Mouse (Mus musculus): Measurements from ENCODE around the gene Gimap9. TPM values are rescaled to one million over a fixed set of nuclear protein-coding genes. Genes with fewer than 3 reads are reported as not detected.
A peak's percentile ranks its signal among the peaks of the same experiment; 100 is the strongest.

Gene Gimap9
- 1 to 10 TPM in 1 of 2 experiments, under 1 TPM in 1; 0.59 to 1.2 TPM for total RNA-seq (2021)
- long read RNA-seq, experiment 1 = 0 reads
- long read RNA-seq, experiment 2 = 0 reads

GRCm38 (mm10) chr6:48675931-48676859, at the start of gene Gimap9:
TSS of gene Gimap9 (plus strand) at chr6:48676129.
- DNase-seq (ENCODE audit: low spot score) = no peak

GRCm38 (mm10) chr6:48626464-48626863, 49.5 kb upstream of the Gimap9 start, which contains the start of gene AI854703:
TSS of gene AI854703 (plus strand) at chr6:48626764.
- DNase-seq (ENCODE audit: low spot score) = no peak

- peak; percentile 38 for DNase-seq (ENCODE audit: low spot score)
These were observed 48.9 kb upstream of the Gimap9 start for GRCm38 (mm10) chr6:48626984-48627383.

- no peak for DNase-seq (ENCODE audit: low spot score)
These were observed 48.4 kb upstream of the Gimap9 start for GRCm38 (mm10) chr6:48627511-48627924.

- DNase-seq (ENCODE audit: low spot score) = no peak
These were observed 47.6 kb upstream of the Gimap9 start for GRCm38 (mm10) chr6:48628377-48628776.

- no peak for DNase-seq (ENCODE audit: low spot score)
These were observed 46.9 kb upstream of the Gimap9 start for GRCm38 (mm10) chr6:48628808-48629660.

GRCm38 (mm10) chr6:48629661-48630034, 46.3 kb upstream of the Gimap9 start:
- DNase-seq (ENCODE audit: low spot score) = no peak

GRCm38 (mm10) chr6:48630831-48631230, 45.1 kb upstream of the Gimap9 start:
- no peak for DNase-seq (ENCODE audit: low spot score)

- no peak for DNase-seq (ENCODE audit: low spot score)
These were observed 40.8 kb upstream of the Gimap9 start for GRCm38 (mm10) chr6:48635105-48635504.

GRCm38 (mm10) chr6:48636515-48636914, 39.4 kb upstream of the Gimap9 start:
- DNase-seq (ENCODE audit: low spot score) = no peak

GRCm38 (mm10) chr6:48637811-48638500, 38.0 kb upstream of the Gimap9 start:
- DNase-seq (ENCODE audit: low spot score) = no peak

GRCm38 (mm10) chr6:48638553-48638952, 37.4 kb upstream of the Gimap9 start:
- DNase-seq (ENCODE audit: low spot score) = no peak

GRCm38 (mm10) chr6:48641391-48641790, 34.5 kb upstream of the Gimap9 start:
- DNase-seq (ENCODE audit: low spot score) = no peak

- peak; percentile 52 for DNase-seq (ENCODE audit: low spot score)
These were observed 33.1 kb upstream of the Gimap9 start for GRCm38 (mm10) chr6:48642764-48643292.

- peak; percentile 73 for DNase-seq (ENCODE audit: low spot score)
These were observed 30.1 kb upstream of the Gimap9 start for GRCm38 (mm10) chr6:48645660-48646308.

GRCm38 (mm10) chr6:48646309-48646690, 29.6 kb upstream of the Gimap9 start:
- DNase-seq (ENCODE audit: low spot score) = no peak

GRCm38 (mm10) chr6:48646995-48647394, 28.9 kb upstream of the Gimap9 start, which contains the start of gene Gimap8:
TSS of gene Gimap8 (plus strand) at chr6:48647234.
- DNase-seq (ENCODE audit: low spot score) = no peak

GRCm38 (mm10) chr6:48647611-48648010, 28.3 kb upstream of the Gimap9 start:
- DNase-seq (ENCODE audit: low spot score) = no peak

GRCm38 (mm10) chr6:48648779-48649178, 27.1 kb upstream of the Gimap9 start:
- DNase-seq (ENCODE audit: low spot score) = no peak

GRCm38 (mm10) chr6:48650041-48650440, 25.9 kb upstream of the Gimap9 start:
- no peak for DNase-seq (ENCODE audit: low spot score)

GRCm38 (mm10) chr6:48658721-48659120, 17.2 kb upstream of the Gimap9 start:
- no peak for DNase-seq (ENCODE audit: low spot score)

All from gastrocnemius, adult 18-20 months (tissue).